Mouse (Mus musculus) thymus, adult 2 months (tissue): ENCODE data around the gene Taok3.

ENCODE experiments used
- CTCF ChIP-seq: fragments of 200-500 bp; IDR thresholded peaks from 2 replicates; pipeline ENCODE4 v1.5.1; 2012; ENCODE audit warnings: mild to moderate bottlenecking, control low read depth, low read length, moderate library complexity, borderline replicate concordance; ENCODE audit not compliant: control insufficient read depth, poor library complexity, insufficient read depth; ENCODE audit errors: extremely low read depth
- POLR2A ChIP-seq: fragments of 200-500 bp; IDR thresholded peaks from 2 replicates; pipeline ENCODE4 v1.6.1; 2012; ENCODE audit warnings: mild to moderate bottlenecking, low read length, control low read depth, moderate library complexity; ENCODE audit not compliant: control insufficient read depth, poor library complexity, insufficient read depth; ENCODE audit errors: extremely low read depth

- TF ChIP-seq CTCF = no peak
- TF ChIP-seq POLR2A = no peak
These were observed 16.6 kb upstream of the Taok3 start for GRCm38 (mm10) chr5:117103194-117103929.
